Mouse (Mus musculus): Measurements from ENCODE around the gene Clec9a. TPM values are rescaled to one million over a fixed set of nuclear protein-coding genes. Genes with fewer than 3 reads are reported as not detected.

The Clec9a gene
- polyA plus RNA-seq, 1 experiment, result not detected

DNA sequence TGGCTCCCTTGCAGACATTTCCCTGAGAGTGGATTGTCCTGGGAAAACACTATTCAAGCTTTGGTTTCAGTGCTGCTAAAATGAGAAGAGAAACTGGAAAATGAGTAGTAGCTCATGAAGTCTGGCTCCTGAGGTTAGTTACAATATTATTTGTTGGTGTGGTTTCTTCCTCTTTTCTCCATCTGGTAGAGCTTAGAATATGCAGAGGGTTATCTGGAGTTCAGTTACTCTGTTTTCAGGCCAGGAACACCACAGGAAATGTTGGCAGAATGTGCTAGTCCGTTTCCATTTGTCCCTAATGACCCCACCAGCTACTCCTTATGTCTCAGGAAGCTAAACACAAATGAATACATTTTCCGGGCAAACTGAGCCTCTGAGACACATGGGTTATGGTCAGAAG, 1.3 kb upstream of the Clec9a start:
- TF ChIP-seq POLR2A (IDR thresholded peaks at IDR 0.05; ENCODE audit: insufficient read depth, low read depth, low read length) (no peak), CTCF (IDR thresholded peaks at IDR 0.05; ENCODE audit: insufficient read depth, low read depth, low read length) (no peak)
- WGBS, result 55% methylated on average over 2 of the region's 2 CpGs
- H3K4me1 ChIP-seq (ENCODE audit: control insufficient read depth, insufficient read depth, low read length), result no peaks in the 10 kb centered on the region
- H3K4me3 ChIP-seq (ENCODE audit: insufficient read depth, low read depth, low read length), result no peak overlapping the region
- H3K27ac ChIP-seq (ENCODE audit: insufficient read depth, low read depth, low read length), result no peak overlapping the region

GRCm38 (mm10) chr6:129414177-129414576, 5.5 kb downstream of the Clec9a start:
- Histone ChIP-seq H3K4me3 (ENCODE audit: insufficient read depth, low read depth, low read length) (no peak overlapping the region), H3K4me1 (ENCODE audit: control insufficient read depth, insufficient read depth, low read length) (no peaks in the 10 kb centered on the region), H3K27ac (ENCODE audit: insufficient read depth, low read depth, low read length) (no peak overlapping the region)
- TF ChIP-seq CTCF (IDR thresholded peaks at IDR 0.05; ENCODE audit: insufficient read depth, low read depth, low read length) (no peak), POLR2A (IDR thresholded peaks at IDR 0.05; ENCODE audit: insufficient read depth, low read depth, low read length) (no peak)
- WGBS, result 84% methylated on average over 1 of the region's 1 CpGs

DNA sequence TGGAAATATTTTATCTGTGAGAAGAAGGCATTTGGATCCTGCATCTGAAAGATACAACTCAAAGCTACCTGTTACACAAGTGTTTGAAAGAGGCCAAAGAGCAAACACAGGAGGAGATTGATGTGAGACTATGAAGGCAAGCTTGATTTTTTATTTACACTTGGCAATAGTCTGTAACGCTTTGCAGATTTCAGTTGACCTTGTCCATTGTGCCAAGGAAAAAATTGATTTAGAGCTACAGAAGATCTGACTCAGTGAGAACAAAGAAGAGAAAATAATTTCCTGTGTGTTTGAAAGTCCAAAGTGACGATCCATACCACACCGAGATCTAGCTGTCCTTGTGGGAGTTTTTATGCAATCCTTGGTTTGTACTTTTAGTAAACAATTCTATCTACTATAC, 13.6 kb downstream of the Clec9a start:
- Histone ChIP-seq H3K27ac (ENCODE audit: insufficient read depth, low read depth, low read length) (no peak overlapping the region), H3K4me1 (ENCODE audit: control insufficient read depth, insufficient read depth, low read length) (no peaks in the 10 kb centered on the region), H3K4me3 (ENCODE audit: insufficient read depth, low read depth, low read length) (no peak overlapping the region)
- WGBS, result 88% methylated on average over 3 of the region's 3 CpGs
- TF ChIP-seq CTCF (IDR thresholded peaks at IDR 0.05; ENCODE audit: insufficient read depth, low read depth, low read length), result no peak

- TF ChIP-seq CTCF (IDR thresholded peaks at IDR 0.05; ENCODE audit: insufficient read depth, low read depth, low read length) (no peak), POLR2A (IDR thresholded peaks at IDR 0.05; ENCODE audit: insufficient read depth, low read depth, low read length) (no peak)
- 0 out of 2 replicates have a peak overlapping the region, but pooled peaks have one; percentile 4 for H3K27ac ChIP-seq (ENCODE audit: insufficient read depth, low read depth, low read length)
- H3K4me3 ChIP-seq (ENCODE audit: insufficient read depth, low read depth, low read length), result no peak overlapping the region
- WGBS, result 45% methylated on average over 4 of the region's 4 CpGs
- no peaks in the 10 kb centered on the region for H3K4me1 ChIP-seq (ENCODE audit: control insufficient read depth, insufficient read depth, low read length)
Measured at GRCm38 (mm10) chr6:129423040-129423733, 14.5 kb downstream of the Clec9a start.

DNA sequence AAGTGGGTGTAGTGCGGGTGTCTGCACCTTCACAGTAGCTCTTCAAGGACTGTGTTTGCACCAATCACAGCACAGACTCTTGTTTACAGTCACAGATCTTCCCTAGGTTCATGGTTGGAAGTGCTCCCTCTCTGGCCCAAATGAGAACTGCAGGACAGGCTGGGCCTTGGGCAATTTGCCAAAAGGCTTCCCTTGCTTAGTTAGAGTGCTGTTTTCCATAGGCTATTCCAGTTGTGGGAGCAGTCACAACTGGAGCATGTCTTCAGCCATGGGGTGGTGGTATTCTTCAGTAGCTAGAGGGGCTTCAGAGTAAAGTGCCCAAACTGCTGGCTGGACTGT, 15.0 kb downstream of the Clec9a start:
- TF ChIP-seq CTCF (IDR thresholded peaks at IDR 0.05; ENCODE audit: insufficient read depth, low read depth, low read length) (peak; percentile 61), POLR2A (IDR thresholded peaks at IDR 0.05; ENCODE audit: insufficient read depth, low read depth, low read length) (no peak)
- no peaks in the 10 kb centered on the region for H3K4me1 ChIP-seq (ENCODE audit: control insufficient read depth, insufficient read depth, low read length)
- no peak overlapping the region for H3K27ac ChIP-seq (ENCODE audit: insufficient read depth, low read depth, low read length)
- no peak overlapping the region for H3K4me3 ChIP-seq (ENCODE audit: insufficient read depth, low read depth, low read length)
- WGBS, result 17% methylated on average over 1 of the region's 1 CpGs

DNA sequence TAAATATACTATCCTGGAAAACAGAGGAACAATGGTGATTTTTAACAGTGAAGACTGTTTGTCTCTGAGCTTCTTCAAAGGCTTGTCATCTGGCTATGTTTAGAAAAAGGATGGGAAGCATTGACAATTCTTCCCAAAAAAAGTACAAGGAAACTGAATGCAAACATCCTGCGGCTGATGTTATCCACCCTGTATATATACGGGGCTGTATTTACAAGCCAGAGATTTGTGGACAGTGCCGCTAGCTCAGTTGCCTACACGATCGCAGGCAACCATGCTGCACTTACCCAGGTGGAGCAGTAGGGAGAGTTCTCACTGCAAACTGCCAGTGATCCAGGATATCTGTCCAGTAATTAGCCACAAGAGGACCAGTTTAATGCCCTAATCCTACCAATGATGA, 16.6 kb downstream of the Clec9a start:
- TF ChIP-seq CTCF (IDR thresholded peaks at IDR 0.05; ENCODE audit: insufficient read depth, low read depth, low read length) (no peak), POLR2A (IDR thresholded peaks at IDR 0.05; ENCODE audit: insufficient read depth, low read depth, low read length) (no peak)
- H3K4me1 ChIP-seq (ENCODE audit: control insufficient read depth, insufficient read depth, low read length), result no peaks in the 10 kb centered on the region
- H3K4me3 ChIP-seq (ENCODE audit: insufficient read depth, low read depth, low read length), result no peak overlapping the region
- H3K27ac ChIP-seq (ENCODE audit: insufficient read depth, low read depth, low read length), result peak overlapping the region; percentile 32
- 51% methylated on average over 5 of the region's 5 CpGs for WGBS

DNA sequence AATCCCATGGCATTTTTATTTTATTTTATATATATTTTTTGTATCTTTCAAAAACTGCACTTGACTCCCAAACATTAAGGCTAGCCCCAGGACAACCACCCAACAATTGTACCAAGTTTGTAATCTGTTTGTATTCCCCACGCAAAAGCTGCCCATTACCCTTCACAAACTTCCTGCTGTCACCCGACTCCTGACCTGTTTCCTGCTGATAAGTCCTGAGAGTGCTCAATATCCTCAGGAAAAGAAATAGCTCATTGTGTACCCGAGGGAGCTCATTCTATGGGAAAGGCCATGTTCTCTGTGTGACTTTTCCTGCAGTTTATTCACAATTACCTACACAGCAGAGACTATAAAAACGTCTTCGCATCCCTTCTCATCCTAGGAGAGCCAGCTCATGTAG, 17.1 kb downstream of the Clec9a start:
- peak overlapping the region; percentile 57; the same call in 1 of the 2 replicates for H3K27ac ChIP-seq (ENCODE audit: insufficient read depth, low read depth, low read length)
- no peak for TF ChIP-seq POLR2A (IDR thresholded peaks at IDR 0.05; ENCODE audit: insufficient read depth, low read depth, low read length)
- TF ChIP-seq CTCF (IDR thresholded peaks at IDR 0.05; ENCODE audit: insufficient read depth, low read depth, low read length), result no peak
- H3K4me1 ChIP-seq (ENCODE audit: control insufficient read depth, insufficient read depth, low read length), result no peaks in the 10 kb centered on the region
- 45% methylated on average over 5 of the region's 5 CpGs for WGBS
- no peak overlapping the region for H3K4me3 ChIP-seq (ENCODE audit: insufficient read depth, low read depth, low read length)

- TF ChIP-seq CTCF (IDR thresholded peaks at IDR 0.05; ENCODE audit: insufficient read depth, low read depth, low read length), result no peak
- TF ChIP-seq POLR2A (IDR thresholded peaks at IDR 0.05; ENCODE audit: insufficient read depth, low read depth, low read length), result no peak
- no peak overlapping the region for H3K4me3 ChIP-seq (ENCODE audit: insufficient read depth, low read depth, low read length)
- H3K27ac ChIP-seq (ENCODE audit: insufficient read depth, low read depth, low read length), result no peak overlapping the region
- 82% methylated on average over 4 of the region's 4 CpGs for WGBS
- no peaks in the 10 kb centered on the region for H3K4me1 ChIP-seq (ENCODE audit: control insufficient read depth, insufficient read depth, low read length)
Measured at GRCm38 (mm10) chr6:129427281-129427680, 18.6 kb downstream of the Clec9a start.

DNA sequence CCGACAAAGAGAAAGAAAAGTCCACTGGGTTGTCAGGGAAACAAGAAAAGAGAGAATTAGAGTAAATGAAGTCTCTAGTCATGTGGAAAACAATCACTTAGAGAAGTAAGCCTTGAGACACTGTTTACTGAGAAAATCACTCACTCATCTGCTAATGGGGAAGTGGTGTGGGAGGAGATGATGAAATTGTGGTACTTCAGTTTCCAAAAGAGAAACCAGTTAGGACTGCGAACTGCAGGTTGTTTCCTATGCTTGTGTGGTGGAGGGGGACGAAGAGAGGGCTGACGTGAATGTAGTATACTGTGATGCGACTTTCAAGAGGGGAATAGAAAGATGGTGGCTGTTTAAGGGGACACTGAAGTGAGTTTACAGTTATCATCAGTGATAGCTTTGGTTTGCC, 25.6 kb downstream of the Clec9a start:
- no peaks in the 10 kb centered on the region for H3K4me1 ChIP-seq (ENCODE audit: control insufficient read depth, insufficient read depth, low read length)
- H3K4me3 ChIP-seq (ENCODE audit: insufficient read depth, low read depth, low read length), result no peak overlapping the region
- TF ChIP-seq CTCF (IDR thresholded peaks at IDR 0.05; ENCODE audit: insufficient read depth, low read depth, low read length) (no peak), POLR2A (IDR thresholded peaks at IDR 0.05; ENCODE audit: insufficient read depth, low read depth, low read length) (no peak)
- WGBS, result 51% methylated on average over 5 of the region's 5 CpGs
- no peak overlapping the region for H3K27ac ChIP-seq (ENCODE audit: insufficient read depth, low read depth, low read length)

DNA sequence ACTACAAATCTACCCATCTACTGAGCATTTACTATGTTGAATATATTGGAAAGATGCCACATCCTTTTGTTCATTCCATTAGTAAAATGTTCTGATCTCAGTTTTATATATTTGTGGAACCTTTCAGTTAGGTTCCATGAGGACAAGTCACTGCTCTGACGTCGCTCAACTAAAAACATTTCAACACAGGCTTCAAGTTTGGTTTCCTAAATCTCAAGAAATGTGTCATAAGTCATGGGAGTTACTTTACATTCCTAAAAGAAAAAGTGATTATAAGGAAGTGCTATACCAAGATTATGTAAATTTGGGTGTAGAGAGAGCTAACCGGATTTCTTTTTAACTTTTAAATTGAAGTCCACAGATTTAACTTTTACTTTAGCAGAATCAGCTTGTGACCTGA, 27.4 kb downstream of the Clec9a start:
- Histone ChIP-seq H3K4me3 (ENCODE audit: insufficient read depth, low read depth, low read length) (no peak overlapping the region), H3K4me1 (ENCODE audit: control insufficient read depth, insufficient read depth, low read length) (no peaks in the 10 kb centered on the region), H3K27ac (ENCODE audit: insufficient read depth, low read depth, low read length) (no peak overlapping the region)
- TF ChIP-seq CTCF (IDR thresholded peaks at IDR 0.05; ENCODE audit: insufficient read depth, low read depth, low read length) (no peak), POLR2A (IDR thresholded peaks at IDR 0.05; ENCODE audit: insufficient read depth, low read depth, low read length) (no peak)
- 95% methylated on average over 3 of the region's 3 CpGs for WGBS
